Mouse (Mus musculus): ENCODE measurements at regions not wholly inside any gene's neighbourhood (a gene's known extent, or its start where the extent isn't known, plus 50 kb on each side); places are given as distances from the start of the nearest gene placed in this dataset.

- Histone ChIP-seq H3K9me3 (ENCODE audit: low read length) (no peaks in the 10 kb centered on the region), H3K4me1 (ENCODE audit: insufficient read depth, low read length) (no peaks in the 10 kb centered on the region), H3K36me3 (ENCODE audit: insufficient read depth, low read length) (no peaks in the 10 kb centered on the region), H3K4me3 (ENCODE audit: low read depth, low read length) (no peak overlapping the region), H3K9ac (replicated peaks; ENCODE audit: low read length, poor library complexity, severe bottlenecking) (no peak overlapping the region), H3K4me2 (ENCODE audit: low read depth, low read length, poor library complexity, severe bottlenecking) (no peak overlapping the region), H3K27ac (ENCODE audit: low read depth, low read length) (no peak overlapping the region), H3K27me3 (ENCODE audit: insufficient read depth, low read length) (no peaks in the 10 kb centered on the region)
- no peak for ATAC-seq (ENCODE audit: low FRiP score)
- TF ChIP-seq CTCF (IDR thresholded peaks at IDR 0.05) = 0 out of 2 replicates have a peak, but pooled peaks have one; percentile 26
- 80% methylated on average over 7 of the region's 7 CpGs for WGBS
- DNase-seq (ENCODE audit: low spot score) = no peak
Observed at GRCm38 (mm10) chr17:45821356-45821755, 87.7 kb upstream of the 1600014C23Rik start.

GRCm38 (mm10) chr17:45819143-45819542 lies 85.5 kb upstream of the 1600014C23Rik start:
- H3K9ac ChIP-seq (replicated peaks; ENCODE audit: low read length, poor library complexity, severe bottlenecking) = no peak overlapping the region
- no peaks in the 10 kb centered on the region for H3K27me3 ChIP-seq (ENCODE audit: insufficient read depth, low read length)
- no peak for DNase-seq (ENCODE audit: low spot score)
- H3K4me1 ChIP-seq (ENCODE audit: insufficient read depth, low read length) = no peaks in the 10 kb centered on the region; the same call in 1 of the 2 replicates
- no peaks in the 10 kb centered on the region for H3K36me3 ChIP-seq (ENCODE audit: insufficient read depth, low read length)
- H3K9me3 ChIP-seq (ENCODE audit: low read length) = no peaks in the 10 kb centered on the region
- no peak overlapping the region for H3K4me2 ChIP-seq (ENCODE audit: low read depth, low read length, poor library complexity, severe bottlenecking)
- ATAC-seq (ENCODE audit: low FRiP score) = no peak
- WGBS = 95% methylated on average over 8 of the region's 8 CpGs
- H3K4me3 ChIP-seq (ENCODE audit: low read depth, low read length) = no peak overlapping the region
- no peak overlapping the region for H3K27ac ChIP-seq (ENCODE audit: low read depth, low read length)
- no peak for TF ChIP-seq CTCF (IDR thresholded peaks at IDR 0.05)

- H3K9me3 ChIP-seq (ENCODE audit: low read length) = no peaks in the 10 kb centered on the region
- 78% methylated on average over 3 of the region's 3 CpGs for WGBS
- TF ChIP-seq CTCF (IDR thresholded peaks at IDR 0.05) = no peak
- H3K4me1 ChIP-seq (ENCODE audit: insufficient read depth, low read length) = no peaks in the 10 kb centered on the region; the same call in 1 of the 2 replicates
- H3K27ac ChIP-seq (ENCODE audit: low read depth, low read length) = no peak overlapping the region
- H3K4me3 ChIP-seq (ENCODE audit: low read depth, low read length) = no peak overlapping the region
- no peak for ATAC-seq (ENCODE audit: low FRiP score)
- no peaks in the 10 kb centered on the region for H3K36me3 ChIP-seq (ENCODE audit: insufficient read depth, low read length)
- H3K4me2 ChIP-seq (ENCODE audit: low read depth, low read length, poor library complexity, severe bottlenecking) = no peak overlapping the region
- H3K27me3 ChIP-seq (ENCODE audit: insufficient read depth, low read length) = no peaks in the 10 kb centered on the region
- DNase-seq (ENCODE audit: low spot score) = no peak
- H3K9ac ChIP-seq (replicated peaks; ENCODE audit: low read length, poor library complexity, severe bottlenecking) = no peak overlapping the region
Observed at GRCm38 (mm10) chr17:45816566-45816965, 82.9 kb upstream of the 1600014C23Rik start.

- Histone ChIP-seq H3K9me3 (ENCODE audit: low read length) (no peaks in the 10 kb centered on the region), H3K36me3 (ENCODE audit: insufficient read depth, low read length) (no peaks in the 10 kb centered on the region), H3K4me3 (ENCODE audit: low read depth, low read length) (no peak overlapping the region), H3K27me3 (ENCODE audit: insufficient read depth, low read length) (no peaks in the 10 kb centered on the region), H3K27ac (ENCODE audit: low read depth, low read length) (no peak overlapping the region), H3K9ac (replicated peaks; ENCODE audit: low read length, poor library complexity, severe bottlenecking) (no peak overlapping the region), H3K4me1 (ENCODE audit: insufficient read depth, low read length) (no peaks in the 10 kb centered on the region; the same call in 1 of the 2 replicates), H3K4me2 (ENCODE audit: low read depth, low read length, poor library complexity, severe bottlenecking) (no peak overlapping the region)
- peak; percentile 50 for TF ChIP-seq CTCF (IDR thresholded peaks at IDR 0.05)
- DNase-seq (ENCODE audit: low spot score) (peak; percentile 27), ATAC-seq (ENCODE audit: low FRiP score) (no peak)
- 33% methylated on average over 2 of the region's 2 CpGs for WGBS
Observed at GRCm38 (mm10) chr17:45815833-45816232, 82.2 kb upstream of the 1600014C23Rik start.

GRCm38 (mm10) chr17:45815341-45815740 lies 81.7 kb upstream of the 1600014C23Rik start:
- Histone ChIP-seq H3K4me3 (ENCODE audit: low read depth, low read length) (no peak overlapping the region), H3K4me2 (ENCODE audit: low read depth, low read length, poor library complexity, severe bottlenecking) (no peak overlapping the region), H3K27ac (ENCODE audit: low read depth, low read length) (no peak overlapping the region), H3K9ac (replicated peaks; ENCODE audit: low read length, poor library complexity, severe bottlenecking) (no peak overlapping the region), H3K4me1 (ENCODE audit: insufficient read depth, low read length) (no peaks in the 10 kb centered on the region; the same call in 1 of the 2 replicates), H3K36me3 (ENCODE audit: insufficient read depth, low read length) (no peaks in the 10 kb centered on the region), H3K9me3 (ENCODE audit: low read length) (no peaks in the 10 kb centered on the region), H3K27me3 (ENCODE audit: insufficient read depth, low read length) (no peaks in the 10 kb centered on the region)
- no peak for TF ChIP-seq CTCF (IDR thresholded peaks at IDR 0.05)
- ATAC-seq (ENCODE audit: low FRiP score) = no peak
- DNase-seq (ENCODE audit: low spot score) = no peak
- WGBS = 54% methylated on average over 7 of the region's 7 CpGs

- H3K9me3 ChIP-seq (ENCODE audit: low read length) = no peaks in the 10 kb centered on the region
- WGBS = 28% methylated on average over 11 of the region's 11 CpGs
- DNase-seq (ENCODE audit: low spot score) (no peak), ATAC-seq (ENCODE audit: low FRiP score) (no peak)
- no peak overlapping the region for H3K27ac ChIP-seq (ENCODE audit: low read depth, low read length)
- H3K4me2 ChIP-seq (ENCODE audit: low read depth, low read length, poor library complexity, severe bottlenecking) = no peak overlapping the region
- H3K27me3 ChIP-seq (ENCODE audit: insufficient read depth, low read length) = no peaks in the 10 kb centered on the region
- TF ChIP-seq CTCF (IDR thresholded peaks at IDR 0.05) = no peak
- H3K36me3 ChIP-seq (ENCODE audit: insufficient read depth, low read length) = no peaks in the 10 kb centered on the region
- H3K4me3 ChIP-seq (ENCODE audit: low read depth, low read length) = no peak overlapping the region
- H3K4me1 ChIP-seq (ENCODE audit: insufficient read depth, low read length) = no peaks in the 10 kb centered on the region; the same call in 1 of the 2 replicates
- no peak overlapping the region for H3K9ac ChIP-seq (replicated peaks; ENCODE audit: low read length, poor library complexity, severe bottlenecking)
Observed at GRCm38 (mm10) chr17:45814586-45814985, 80.9 kb upstream of the 1600014C23Rik start.

Data from midbrain, postnatal 0 days (tissue).